Mouse (Mus musculus): Measurements from ENCODE around the gene Olfr715b. TPM values are rescaled to one million over a fixed set of nuclear protein-coding genes. Genes with fewer than 3 reads are reported as not detected.
"Not testable (repeated sequence)": the region's sequence is repeated elsewhere in the genome, so short reads cannot be mapped to it uniquely, and the experiment has no call there.

The Olfr715b gene
- not detected in 2 replicates for polyA plus RNA-seq (2014; fragmentation: Nextera tagmentation; extraction: Ambion mirVana)

GRCm38 (mm10) chr7:107110269-107110668 is at the start of gene Olfr715b:
Olfr715b (minus strand) TSS chr7:107110369.
- H3K36me3 ChIP-seq (replicated peaks; ENCODE audit: control insufficient read depth, insufficient read depth, low read depth, low read length); H3K27ac ChIP-seq (replicated peaks; ENCODE audit: low read depth, low read length); H3K4me1 ChIP-seq (ENCODE audit: control insufficient read depth, insufficient read depth, low read length); H3K27me3 ChIP-seq (ENCODE audit: control insufficient read depth, insufficient read depth, low read length); H3K9me3 ChIP-seq (replicated peaks; ENCODE audit: control insufficient read depth, low read length); DNase-seq (ENCODE audit: low spot score); H3K4me2 ChIP-seq (ENCODE audit: low read depth, low read length); H3K9ac ChIP-seq (replicated peaks; ENCODE audit: low read length); ATAC-seq (replicated peaks; ENCODE audit: insufficient number of reproducible peaks, low FRiP score, low TSS enrichment, low read depth); H3K4me3 ChIP-seq (ENCODE audit: low read depth, low read length): not testable (repeated sequence)
- WGBS, result 82% methylated on average over 1 of the region's 2 CpGs

GRCm38 (mm10) chr7:107138027-107138426 is 27.9 kb upstream of the Olfr715b start, which contains the start of gene Olfr716:
Olfr716 (plus strand) TSS chr7:107138327.
- H3K27me3 ChIP-seq (ENCODE audit: control insufficient read depth, insufficient read depth, low read length); H3K27ac ChIP-seq (replicated peaks; ENCODE audit: low read depth, low read length); H3K36me3 ChIP-seq (replicated peaks; ENCODE audit: control insufficient read depth, insufficient read depth, low read depth, low read length); H3K9me3 ChIP-seq (replicated peaks; ENCODE audit: control insufficient read depth, low read length); H3K4me1 ChIP-seq (ENCODE audit: control insufficient read depth, insufficient read depth, low read length); H3K4me3 ChIP-seq (ENCODE audit: low read depth, low read length); ATAC-seq (replicated peaks; ENCODE audit: insufficient number of reproducible peaks, low FRiP score, low TSS enrichment, low read depth); H3K4me2 ChIP-seq (ENCODE audit: low read depth, low read length); H3K9ac ChIP-seq (replicated peaks; ENCODE audit: low read length); DNase-seq (ENCODE audit: low spot score): not testable (repeated sequence)
- WGBS, result 72% methylated on average over 2 of the region's 2 CpGs

- H3K9ac ChIP-seq (replicated peaks; ENCODE audit: low read length); H3K9me3 ChIP-seq (replicated peaks; ENCODE audit: control insufficient read depth, low read length); H3K4me1 ChIP-seq (ENCODE audit: control insufficient read depth, insufficient read depth, low read length); H3K27ac ChIP-seq (replicated peaks; ENCODE audit: low read depth, low read length); DNase-seq (ENCODE audit: low spot score); ATAC-seq (replicated peaks; ENCODE audit: insufficient number of reproducible peaks, low FRiP score, low TSS enrichment, low read depth); H3K4me2 ChIP-seq (ENCODE audit: low read depth, low read length); H3K4me3 ChIP-seq (ENCODE audit: low read depth, low read length); H3K27me3 ChIP-seq (ENCODE audit: control insufficient read depth, insufficient read depth, low read length); H3K36me3 ChIP-seq (replicated peaks; ENCODE audit: control insufficient read depth, insufficient read depth, low read depth, low read length): not testable (repeated sequence)
- 88% methylated on average over 2 of the region's 3 CpGs for WGBS
These were observed 20.8 kb upstream of the Olfr715b start, which contains the start of gene Olfr715 for GRCm38 (mm10) chr7:107130983-107131382. Olfr715 (minus strand) TSS chr7:107131083.

- DNase-seq (ENCODE audit: low spot score) (no peak), ATAC-seq (replicated peaks; ENCODE audit: insufficient number of reproducible peaks, low FRiP score, low TSS enrichment, low read depth) (no peak)
- no peak within 1 kb of the TSS for H3K27ac ChIP-seq (replicated peaks; ENCODE audit: low read depth, low read length)
- no peak within 1 kb of the TSS for H3K9ac ChIP-seq (replicated peaks; ENCODE audit: low read length)
- no peaks in the 10 kb centered on the region for H3K4me1 ChIP-seq (ENCODE audit: control insufficient read depth, insufficient read depth, low read length)
- 67% methylated on average over 1 of the region's 1 CpGs for WGBS
- H3K27me3 ChIP-seq (ENCODE audit: control insufficient read depth, insufficient read depth, low read length), result no peaks in the 10 kb centered on the region
- no peak within 1 kb of the TSS for H3K4me2 ChIP-seq (ENCODE audit: low read depth, low read length)
- no peaks in the 10 kb centered on the region for H3K36me3 ChIP-seq (replicated peaks; ENCODE audit: control insufficient read depth, insufficient read depth, low read depth, low read length)
- H3K4me3 ChIP-seq (ENCODE audit: low read depth, low read length), result no peak within 1 kb of the TSS
- H3K9me3 ChIP-seq (replicated peaks; ENCODE audit: control insufficient read depth, low read length), result no peaks in the 10 kb centered on the region
These were observed 17.2 kb downstream of the Olfr715b start, which contains the start of gene Olfr17 for GRCm38 (mm10) chr7:107092920-107093319. Olfr17 (plus strand) TSS chr7:107093220.

GRCm38 (mm10) chr7:107070681-107071080 is 39.5 kb downstream of the Olfr715b start, which contains the start of gene Olfr714:
Olfr714 (plus strand) TSS chr7:107070981.
- H3K27ac ChIP-seq (replicated peaks; ENCODE audit: low read depth, low read length), result no peak within 1 kb of the TSS
- no peaks in the 10 kb centered on the region for H3K4me1 ChIP-seq (ENCODE audit: control insufficient read depth, insufficient read depth, low read length)
- WGBS, result 87% methylated on average over 2 of the region's 2 CpGs
- no peak for DNase-seq (ENCODE audit: low spot score)
- no peak within 1 kb of the TSS for H3K4me2 ChIP-seq (ENCODE audit: low read depth, low read length)
- H3K9me3 ChIP-seq (replicated peaks; ENCODE audit: control insufficient read depth, low read length), result no peaks in the 10 kb centered on the region
- H3K9ac ChIP-seq (replicated peaks; ENCODE audit: low read length), result no peak within 1 kb of the TSS
- no peak within 1 kb of the TSS for H3K4me3 ChIP-seq (ENCODE audit: low read depth, low read length)
- H3K27me3 ChIP-seq (ENCODE audit: control insufficient read depth, insufficient read depth, low read length), result no peaks in the 10 kb centered on the region
- no peaks in the 10 kb centered on the region for H3K36me3 ChIP-seq (replicated peaks; ENCODE audit: control insufficient read depth, insufficient read depth, low read depth, low read length)
- ATAC-seq (replicated peaks; ENCODE audit: insufficient number of reproducible peaks, low FRiP score, low TSS enrichment, low read depth), result no peak

Other genes with a start within 250 kb of the Olfr715b start
- gene Olfr704, start 247.2 kb downstream of the Olfr715b start, polyA plus RNA-seq (2014; fragmentation: Nextera tagmentation; extraction: Ambion mirVana), result not detected in 2 replicates
- not detected in 2 replicates for gene Olfr705, start 233.5 kb downstream of the Olfr715b start, polyA plus RNA-seq (2014; fragmentation: Nextera tagmentation; extraction: Ambion mirVana)
- gene Olfr706, start 222.2 kb downstream of the Olfr715b start, polyA plus RNA-seq (2014; fragmentation: Nextera tagmentation; extraction: Ambion mirVana), result not detected in 2 replicates
- gene Olfr707, start 209.1 kb downstream of the Olfr715b start, polyA plus RNA-seq (2014; fragmentation: Nextera tagmentation; extraction: Ambion mirVana), result not detected in 2 replicates
- gene Olfr1532-ps1, start 202.4 kb downstream of the Olfr715b start, polyA plus RNA-seq (2014; fragmentation: Nextera tagmentation; extraction: Ambion mirVana), result not detected in 2 replicates
- gene Olfr709-ps1, start 178.2 kb downstream of the Olfr715b start, polyA plus RNA-seq (2014; fragmentation: Nextera tagmentation; extraction: Ambion mirVana), result not detected in 2 replicates
- gene Olfr710, start 162.1 kb downstream of the Olfr715b start, polyA plus RNA-seq (2014; fragmentation: Nextera tagmentation; extraction: Ambion mirVana), result not detected in 2 replicates
- not detected in 2 replicates for gene Olfr6, start 146.4 kb downstream of the Olfr715b start, polyA plus RNA-seq (2014; fragmentation: Nextera tagmentation; extraction: Ambion mirVana)
- gene Olfr711, start 134.9 kb downstream of the Olfr715b start, polyA plus RNA-seq (2014; fragmentation: Nextera tagmentation; extraction: Ambion mirVana), result not detected in 2 replicates
- gene Olfr2, start 104.3 kb downstream of the Olfr715b start, polyA plus RNA-seq (2014; fragmentation: Nextera tagmentation; extraction: Ambion mirVana), result not detected in 2 replicates
- gene Olfr713, start 79.2 kb downstream of the Olfr715b start, polyA plus RNA-seq (2014; fragmentation: Nextera tagmentation; extraction: Ambion mirVana), result not detected in 2 replicates
- gene Olfr714, start 39.4 kb downstream of the Olfr715b start, polyA plus RNA-seq (2014; fragmentation: Nextera tagmentation; extraction: Ambion mirVana), result not detected in 2 replicates
- gene Olfr17, start 17.1 kb downstream of the Olfr715b start, polyA plus RNA-seq (2014; fragmentation: Nextera tagmentation; extraction: Ambion mirVana), result not detected in 2 replicates
- not detected in 2 replicates for gene Olfr715, start 20.7 kb upstream of the Olfr715b start, polyA plus RNA-seq (2014; fragmentation: Nextera tagmentation; extraction: Ambion mirVana)
- gene Olfr716, start 28.0 kb upstream of the Olfr715b start, polyA plus RNA-seq (2014; fragmentation: Nextera tagmentation; extraction: Ambion mirVana), result not detected in 2 replicates
- not detected in 2 replicates for gene Nlrp14, start 56.6 kb upstream of the Olfr715b start, polyA plus RNA-seq (2014; fragmentation: Nextera tagmentation; extraction: Ambion mirVana)
- not detected in 2 replicates for gene Rbmxl2, start 99.1 kb upstream of the Olfr715b start, polyA plus RNA-seq (2014; fragmentation: Nextera tagmentation; extraction: Ambion mirVana)

Data from embryonic facial prominence, embryonic 11.5 days (tissue).